Comparison of ENCODE assay signal across 26 mouse cellular contexts in genomic region chr9:15300056-15300455, GRCm38 (mm10). TPM values are rescaled to one million over a fixed set of nuclear protein-coding genes. Genes with fewer than 3 reads are reported as not detected.
A peak's percentile ranks its signal among the peaks of the same experiment; 100 is the strongest.
DNase-seq lines count a peak whose midpoint lies in the region; ATAC-seq and TF ChIP-seq lines count a peak whose summit lies in the region.
"Had no signal": no experiment of that assay in that cellular context is flagged by ENCODE, and none has a peak within 500 bp of the region (broad histone marks: within the 10 kb centered on the region; RNA-seq: fewer than 3 reads in every experiment).

No protein-coding gene starts in this region.

- no peaks in the 10 kb centered on the region for H3K79me3 ChIP-seq in C2C12 (ENCODE audit: low read depth)

- H3K79me2 ChIP-seq in liver, adult 2 months (ENCODE audit: control insufficient read depth, insufficient read depth, low read length), result no peaks in the 10 kb centered on the region
- no peaks in the 10 kb centered on the region for H3K79me2 ChIP-seq in C2C12 (ENCODE audit: control insufficient read depth, insufficient read depth)

- no peak overlapping the region for H3K9ac ChIP-seq in liver, adult 2 months (ENCODE audit: low read depth, low read length)
- H3K9ac ChIP-seq in hindbrain, embryonic 13.5 days, result no peak overlapping the region
- H3K9ac ChIP-seq: forebrain, embryonic 13.5 days; heart, embryonic 12.5 days; heart, embryonic 15.5 days; hindbrain, embryonic 15.5 days had no signal

- H3K9me3 ChIP-seq in hindbrain, embryonic 13.5 days, result no peaks in the 10 kb centered on the region
- H3K9me3 ChIP-seq: forebrain, embryonic 10.5 days; forebrain, embryonic 13.5 days; heart, embryonic 12.5 days; heart, embryonic 15.5 days; hindbrain, embryonic 15.5 days had no signal

- no peak for ATAC-seq in hindbrain, embryonic 13.5 days (ENCODE audit: low FRiP score)
- ATAC-seq: activated CD4-positive, CD25-positive, alpha-beta regulatory T cell, adult 4 months; forebrain, embryonic 13.5 days; forebrain, embryonic 16.5 days; intestine, postnatal 0 days had no signal

- peaks cover 12% of the 10 kb centered on the region for H3K4me1 ChIP-seq in liver, adult 2 months (ENCODE audit: control insufficient read depth, insufficient read depth, low read length)
- no peaks in the 10 kb centered on the region for H3K4me1 ChIP-seq in small intestine, adult 2 months (ENCODE audit: control insufficient read depth, insufficient read depth, insufficient read length, low read length)
- H3K4me1 ChIP-seq in hindbrain, embryonic 13.5 days (replicated peaks), result peaks cover 3% of the 10 kb centered on the region
- H3K4me1 ChIP-seq: forebrain, embryonic 10.5 days; forebrain, embryonic 13.5 days; heart, embryonic 12.5 days; heart, embryonic 15.5 days had no signal

- no peak overlapping the region for H3K4me2 ChIP-seq in hindbrain, embryonic 13.5 days
- H3K4me2 ChIP-seq: forebrain, embryonic 13.5 days; heart, embryonic 12.5 days; heart, embryonic 15.5 days; hindbrain, embryonic 15.5 days had no signal

- TF ChIP-seq CTCF in liver, adult 2 months (IDR thresholded peaks at IDR 0.05; ENCODE audit: low read depth, low read length), result no peak
- TF ChIP-seq CTCF in C2C12 (IDR thresholded peaks at IDR 0.05; ENCODE audit: control insufficient read depth, insufficient read depth, insufficient read length), result no peak
- TF ChIP-seq CTCF in small intestine, adult 2 months (IDR thresholded peaks at IDR 0.05; ENCODE audit: extremely low read depth, insufficient read length, insufficient replicate concordance, low read depth, low read length), result no peak

- TF ChIP-seq POLR2A in liver, adult 2 months (IDR thresholded peaks at IDR 0.05; ENCODE audit: extremely low read depth, insufficient read depth, low read length), result no peak
- TF ChIP-seq POLR2A in small intestine, adult 2 months (IDR thresholded peaks at IDR 0.05; ENCODE audit: low read depth, low read length), result no peak

- no peak overlapping the region for H3ac ChIP-seq in C2C12 (ENCODE audit: control insufficient read depth, insufficient read length, low read depth)

- no peak overlapping the region for H3K4me3 ChIP-seq in liver, adult 2 months (ENCODE audit: insufficient read depth, low read depth, low read length)
- no peak overlapping the region for H3K4me3 ChIP-seq in C2C12 (ENCODE audit: insufficient read depth, poor library complexity, severe bottlenecking)
- H3K4me3 ChIP-seq in small intestine, adult 2 months (ENCODE audit: low read depth, low read length), result peak overlapping the region; percentile 32; the same call in 1 of the 2 replicates
- H3K4me3 ChIP-seq in hindbrain, embryonic 13.5 days, result no peak overlapping the region
- H3K4me3 ChIP-seq: forebrain, embryonic 10.5 days; forebrain, embryonic 13.5 days; heart, embryonic 12.5 days; heart, embryonic 15.5 days; hindbrain, embryonic 15.5 days had no signal

- peak; percentile 25 for DNase-seq in adrenal gland, adult 2 months
- DNase-seq in adrenal gland, postnatal 10 days, result no peak
- peak; percentile 58 for DNase-seq in liver, adult 2 months (ENCODE audit: extremely low read depth, low read depth, low spot score)
- DNase-seq in liver, result no peak
- DNase-seq: adrenal gland, adult 8-10 months; adrenal gland, postnatal 36 days; cerebellum, adult 11 months; cerebellum, adult 2 months; cerebellum, postnatal 10 days; cerebellum, postnatal 36 days; gastrocnemius, postnatal 10 days; gastrocnemius, postnatal 36 days; heart, adult 18-20 months; heart, postnatal 10 days; heart, postnatal 4 days had no signal

- H3K36me3 ChIP-seq in liver, adult 2 months (ENCODE audit: control insufficient read depth, insufficient read depth, low read length), result peaks cover 15% of the 10 kb centered on the region
- H3K36me3 ChIP-seq in C2C12 (ENCODE audit: control insufficient read depth, insufficient read depth), result no peaks in the 10 kb centered on the region
- H3K36me3 ChIP-seq in small intestine, adult 2 months (ENCODE audit: control insufficient read depth, insufficient read depth, low read length), result peaks cover 12% of the 10 kb centered on the region
- H3K36me3 ChIP-seq in hindbrain, embryonic 13.5 days, result peaks cover 16% of the 10 kb centered on the region
- H3K36me3 ChIP-seq: forebrain, embryonic 10.5 days; heart, embryonic 12.5 days; heart, embryonic 15.5 days had no signal

- H3K27me3 ChIP-seq in liver, adult 2 months (ENCODE audit: control insufficient read depth, insufficient read depth, low read length), result no peaks in the 10 kb centered on the region
- no peaks in the 10 kb centered on the region for H3K27me3 ChIP-seq in C2C12 (ENCODE audit: control insufficient read depth, insufficient read depth, insufficient read length)
- no peaks in the 10 kb centered on the region for H3K27me3 ChIP-seq in small intestine, adult 2 months (ENCODE audit: control insufficient read depth, insufficient read depth, low read length)
- H3K27me3 ChIP-seq in hindbrain, embryonic 13.5 days, result no peaks in the 10 kb centered on the region
- H3K27me3 ChIP-seq: forebrain, embryonic 13.5 days; heart, embryonic 12.5 days; heart, embryonic 15.5 days; hindbrain, embryonic 15.5 days had no signal

- 42% methylated on average over 5 of the region's 5 CpGs for WGBS in liver, adult 2 months
- 46% methylated on average over 5 of the region's 5 CpGs for WGBS in small intestine, adult 2 months
- 89% methylated on average over 5 of the region's 5 CpGs for WGBS in hindbrain, embryonic 13.5 days

- H3K27ac ChIP-seq in liver, adult 2 months (replicated peaks; ENCODE audit: insufficient read depth, low read depth, low read length), result no peak overlapping the region
- H3K27ac ChIP-seq in small intestine, adult 2 months (ENCODE audit: insufficient read depth, low read depth, low read length), result no peak overlapping the region
- H3K27ac ChIP-seq in hindbrain, embryonic 13.5 days, result no peak overlapping the region
- H3K27ac ChIP-seq: forebrain, embryonic 10.5 days; forebrain, embryonic 13.5 days; heart, embryonic 15.5 days; hindbrain, embryonic 15.5 days had no signal

TF ChIP-seq in C2C12, 6 proteins besides CTCF, POLR2A, EP300 and RAD21:
- no peak for TF ChIP-seq FOSL1 (IDR thresholded peaks at IDR 0.05; ENCODE audit: insufficient read depth, low read length, poor library complexity, severe bottlenecking)
- no peak for TF ChIP-seq MYOD1 (IDR thresholded peaks at IDR 0.05; ENCODE audit: control insufficient read depth, insufficient read length, low read depth)
- no peak for TF ChIP-seq MYOG (IDR thresholded peaks at IDR 0.05; ENCODE audit: control insufficient read depth, extremely low read depth, insufficient read length)
- TF ChIP-seq USF1 (IDR thresholded peaks at IDR 0.05; ENCODE audit: low read depth), result no peak
- peak; percentile 1 for TF ChIP-seq CEBPB (IDR thresholded peaks at IDR 0.05; ENCODE audit: low read depth)

RNA-seq across cellular contexts. Expression of gene Taf1d, which starts 6.0 kb away (rescaled TPM):
- total RNA-seq in adrenal gland, adult 2 months (2021), result 100 to 1,000 TPM in 1 of 2 experiments, 10 to 100 TPM in 1; 76.4 to 128 TPM
- polyA plus RNA-seq in adrenal gland, adult 2 months (2012; rRNA removed), result 2.7 and 3.0 TPM in 2 replicates
- total RNA-seq in adrenal gland, postnatal 10 days (2021), result 100 to 1,000 TPM in 1 of 2 experiments, 10 to 100 TPM in 1; 97.2 to 112 TPM
- total RNA-seq in liver, adult 2 months (2014; rRNA removed), result 179 and 188 TPM in 2 replicates
- 4.1 and 6.8 TPM in 2 replicates for polyA plus RNA-seq in liver, adult 2 months (2012; rRNA removed)
- 47.0 TPM for polyA plus RNA-seq in C2C12 (2012; fragmentation: generic; extraction: Trizol)
- 1.9 and 3.9 TPM in 2 replicates for polyA plus RNA-seq in small intestine, adult 2 months (2012; rRNA removed)
- 49.4 and 56.8 TPM in 2 replicates for polyA plus RNA-seq in hindbrain, embryonic 13.5 days (2015; fragmentation: Nextera tagmentation; extraction: Ambion mirVana)

RNA-seq across cellular contexts. Expression of gene 4931406C07Rik, which starts 6.2 kb away (rescaled TPM):
- total RNA-seq in adrenal gland, adult 2 months (2021), result 100 to 1,000 TPM; 124 to 126 TPM
- 9.8 and 10.6 TPM in 2 replicates for polyA plus RNA-seq in adrenal gland, adult 2 months (2012; rRNA removed)
- 100 to 1,000 TPM; 126 to 134 TPM for total RNA-seq in adrenal gland, postnatal 10 days (2021)
- 122 and 174 TPM in 2 replicates for total RNA-seq in liver, adult 2 months (2014; rRNA removed)
- polyA plus RNA-seq in liver, adult 2 months (2012; rRNA removed), result 48.2 and 56.1 TPM in 2 replicates
- polyA plus RNA-seq in C2C12 (2012; fragmentation: generic; extraction: Trizol), result 7.3 TPM
- 6.8 and 10.0 TPM in 2 replicates for polyA plus RNA-seq in small intestine, adult 2 months (2012; rRNA removed)
- 15.4 and 16.8 TPM in 2 replicates for polyA plus RNA-seq in hindbrain, embryonic 13.5 days (2015; fragmentation: Nextera tagmentation; extraction: Ambion mirVana)

RNA-seq across cellular contexts. Expression of gene Med17, which starts 20.3 kb away (rescaled TPM):
- total RNA-seq in adrenal gland, adult 2 months (2021), result 10 to 100 TPM; 27.4 to 34.8 TPM
- 31.9 and 32.2 TPM in 2 replicates for polyA plus RNA-seq in adrenal gland, adult 2 months (2012; rRNA removed)
- 10 to 100 TPM; 32.9 to 33.2 TPM for total RNA-seq in adrenal gland, postnatal 10 days (2021)
- 8.5 and 10.7 TPM in 2 replicates for total RNA-seq in liver, adult 2 months (2014; rRNA removed)
- polyA plus RNA-seq in liver, adult 2 months (2012; rRNA removed), result 12.6 and 12.9 TPM in 2 replicates
- polyA plus RNA-seq in C2C12 (2012; fragmentation: generic; extraction: Trizol), result 34.2 TPM
- polyA plus RNA-seq in small intestine, adult 2 months (2012; rRNA removed), result 13.7 and 22.5 TPM in 2 replicates
- polyA plus RNA-seq in hindbrain, embryonic 13.5 days (2015; fragmentation: Nextera tagmentation; extraction: Ambion mirVana), result 34.1 and 34.9 TPM in 2 replicates

RNA-seq across cellular contexts. Expression of gene Cep295, which starts 57.5 kb away (rescaled TPM):
- 10 to 100 TPM in 1 of 2 experiments, 1 to 10 TPM in 1; 9.2 to 13.8 TPM for total RNA-seq in adrenal gland, adult 2 months (2021)
- 0.82 and 1.1 TPM in 2 replicates for polyA plus RNA-seq in adrenal gland, adult 2 months (2012; rRNA removed)
- total RNA-seq in adrenal gland, postnatal 10 days (2021), result 10 to 100 TPM; 12.4 to 18.6 TPM
- total RNA-seq in liver, adult 2 months (2014; rRNA removed), result 3.8 and 4.9 TPM in 2 replicates
- polyA plus RNA-seq in liver, adult 2 months (2012; rRNA removed), result 0.47 and 1.5 TPM in 2 replicates
- 3.7 TPM for polyA plus RNA-seq in C2C12 (2012; fragmentation: generic; extraction: Trizol)
- 0.41 and 0.72 TPM in 2 replicates for polyA plus RNA-seq in small intestine, adult 2 months (2012; rRNA removed)
- polyA plus RNA-seq in hindbrain, embryonic 13.5 days (2015; fragmentation: Nextera tagmentation; extraction: Ambion mirVana), result 14.3 and 17.4 TPM in 2 replicates

Comparison
In these comparisons a context has a peak if more than half of its experiments do, and no peak if none do; other contexts are left out.
1. DNase-seq: peak in adrenal gland, adult 2 months (single experiment) and liver, adult 2 months (single experiment); none in adrenal gland, postnatal 10 days (single experiment) and liver (single experiment).